Mouse (Mus musculus): Measurements from ENCODE around the gene Fads2. TPM values are rescaled to one million over a fixed set of nuclear protein-coding genes. Genes with fewer than 3 reads are reported as not detected.
A peak's percentile ranks its signal among the peaks of the same experiment; 100 is the strongest.

Gene Fads2
- polyA plus RNA-seq, 1 experiment from 2014 or later = 15.0 TPM

DNA sequence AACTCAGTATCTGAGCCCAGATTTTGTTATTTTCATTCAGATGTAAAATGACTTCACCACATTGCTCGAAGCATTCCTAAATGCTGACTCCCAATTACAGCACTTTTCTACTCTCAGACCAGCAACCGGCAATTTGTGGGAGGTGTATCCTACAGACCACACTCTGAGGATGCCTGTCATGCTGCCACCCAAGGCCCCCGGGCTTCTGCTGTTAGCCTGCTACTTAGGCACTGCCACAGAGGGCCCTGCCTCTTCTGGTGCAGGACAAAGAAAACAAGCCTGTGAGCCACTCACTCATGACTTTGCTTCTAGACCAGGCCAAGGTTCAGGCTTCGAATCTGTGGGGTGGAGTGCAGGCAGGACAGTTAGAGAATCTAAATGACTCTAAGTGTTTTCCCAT lies 11.4 kb upstream of the Fads2 start:
- no peak overlapping the region for H3K4me2 ChIP-seq (ENCODE audit: low read length)
- H3K4me3 ChIP-seq (ENCODE audit: control insufficient read depth in 1 of 2, insufficient read depth in 1 of 2, low read depth in 1 of 2, low read length in 2 of 2) = no peak overlapping the region
- H3K36me3 ChIP-seq (ENCODE audit: control insufficient read depth, insufficient read depth, low read length) = no peaks in the 10 kb centered on the region
- ATAC-seq (ENCODE audit: insufficient number of reproducible peaks, insufficient read depth, low FRiP score, low read depth) = no peak
- WGBS = 53% methylated on average over 4 of the region's 4 CpGs
- no peak overlapping the region for H3K27ac ChIP-seq (replicated peaks in 1 of 2; ENCODE audit: control insufficient read depth in 1 of 2, insufficient read depth in 1 of 2, low read depth in 2 of 2, low read length in 2 of 2)
- no peaks in the 10 kb centered on the region for H3K4me1 ChIP-seq (ENCODE audit: control insufficient read depth in 2 of 2, insufficient read depth in 2 of 2, low read length in 2 of 2)
- no peaks in the 10 kb centered on the region for H3K27me3 ChIP-seq (ENCODE audit: control insufficient read depth, insufficient read depth, low read length)
- no peaks in the 10 kb centered on the region for H3K9me3 ChIP-seq (ENCODE audit: control insufficient read depth, low read length)
- H3K9ac ChIP-seq (ENCODE audit: low read length) = no peak overlapping the region

DNA sequence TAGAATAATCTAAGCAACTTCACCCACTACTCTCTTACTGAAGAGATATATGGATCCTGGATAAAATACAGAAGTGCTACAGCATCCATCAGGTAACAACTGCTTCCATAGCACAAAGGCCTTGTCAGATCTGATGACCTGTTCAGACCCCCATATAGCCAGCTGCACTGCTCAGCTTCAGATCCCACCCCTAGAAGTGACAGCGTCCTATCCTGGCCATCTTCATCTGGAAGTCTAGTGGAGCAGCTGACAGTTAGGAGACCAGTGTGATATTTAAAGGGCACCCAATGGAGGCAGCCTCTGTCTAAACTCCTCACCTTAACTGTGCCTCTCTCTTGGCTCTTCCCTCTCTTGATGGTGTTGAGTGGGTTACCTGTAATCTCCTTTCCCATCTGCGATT lies 7.1 kb upstream of the Fads2 start:
- no peaks in the 10 kb centered on the region for H3K36me3 ChIP-seq (ENCODE audit: control insufficient read depth, insufficient read depth, low read length)
- no peaks in the 10 kb centered on the region for H3K27me3 ChIP-seq (ENCODE audit: control insufficient read depth, insufficient read depth, low read length)
- no peak overlapping the region for H3K27ac ChIP-seq (replicated peaks in 1 of 2; ENCODE audit: control insufficient read depth in 1 of 2, insufficient read depth in 1 of 2, low read depth in 2 of 2, low read length in 2 of 2)
- whole genome bisulfite sequencing = 76% methylated on average over 2 of the region's 2 CpGs
- H3K4me1 ChIP-seq (ENCODE audit: control insufficient read depth in 2 of 2, insufficient read depth in 2 of 2, low read length in 2 of 2) = no peaks in the 10 kb centered on the region
- ATAC-seq (ENCODE audit: insufficient number of reproducible peaks, insufficient read depth, low FRiP score, low read depth) = no peak
- H3K9ac ChIP-seq (ENCODE audit: low read length) = no peak overlapping the region
- no peak overlapping the region for H3K4me2 ChIP-seq (ENCODE audit: low read length)
- H3K4me3 ChIP-seq (ENCODE audit: control insufficient read depth in 1 of 2, insufficient read depth in 1 of 2, low read depth in 1 of 2, low read length in 2 of 2) = no peak overlapping the region
- no peaks in the 10 kb centered on the region for H3K9me3 ChIP-seq (ENCODE audit: control insufficient read depth, low read length)

DNA sequence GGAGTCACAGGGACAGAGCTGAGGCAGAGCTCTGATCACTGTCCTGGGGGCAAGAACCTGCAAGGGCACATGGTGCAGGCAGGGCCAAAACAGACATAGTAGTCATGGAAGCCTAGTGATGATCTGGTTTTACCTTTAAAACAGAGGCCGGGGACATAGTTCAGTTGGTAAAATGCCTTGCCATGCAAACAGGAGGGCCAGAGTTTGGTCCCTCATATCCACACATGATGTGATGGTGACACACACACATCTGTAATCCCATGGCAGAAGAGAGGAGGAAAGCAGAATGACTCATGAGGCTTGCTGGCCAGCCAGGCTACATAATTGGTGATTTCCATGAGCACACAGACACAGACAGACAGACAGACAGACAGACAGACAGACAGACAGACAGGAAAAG lies 6.6 kb upstream of the Fads2 start:
- Histone ChIP-seq H3K27ac (replicated peaks in 1 of 2; ENCODE audit: control insufficient read depth in 1 of 2, insufficient read depth in 1 of 2, low read depth in 2 of 2, low read length in 2 of 2) (no peak overlapping the region), H3K9ac (ENCODE audit: low read length) (no peak overlapping the region), H3K36me3 (ENCODE audit: control insufficient read depth, insufficient read depth, low read length) (no peaks in the 10 kb centered on the region), H3K9me3 (ENCODE audit: control insufficient read depth, low read length) (no peaks in the 10 kb centered on the region), H3K4me2 (ENCODE audit: low read length) (no peak overlapping the region), H3K4me3 (ENCODE audit: control insufficient read depth in 1 of 2, insufficient read depth in 1 of 2, low read depth in 1 of 2, low read length in 2 of 2) (no peak overlapping the region), H3K27me3 (ENCODE audit: control insufficient read depth, insufficient read depth, low read length) (no peaks in the 10 kb centered on the region), H3K4me1 (ENCODE audit: control insufficient read depth in 2 of 2, insufficient read depth in 2 of 2, low read length in 2 of 2) (no peaks in the 10 kb centered on the region)
- ATAC-seq (ENCODE audit: insufficient number of reproducible peaks, insufficient read depth, low FRiP score, low read depth) = no peak
- WGBS = 87% methylated on average over 1 of the region's 1 CpGs

DNA sequence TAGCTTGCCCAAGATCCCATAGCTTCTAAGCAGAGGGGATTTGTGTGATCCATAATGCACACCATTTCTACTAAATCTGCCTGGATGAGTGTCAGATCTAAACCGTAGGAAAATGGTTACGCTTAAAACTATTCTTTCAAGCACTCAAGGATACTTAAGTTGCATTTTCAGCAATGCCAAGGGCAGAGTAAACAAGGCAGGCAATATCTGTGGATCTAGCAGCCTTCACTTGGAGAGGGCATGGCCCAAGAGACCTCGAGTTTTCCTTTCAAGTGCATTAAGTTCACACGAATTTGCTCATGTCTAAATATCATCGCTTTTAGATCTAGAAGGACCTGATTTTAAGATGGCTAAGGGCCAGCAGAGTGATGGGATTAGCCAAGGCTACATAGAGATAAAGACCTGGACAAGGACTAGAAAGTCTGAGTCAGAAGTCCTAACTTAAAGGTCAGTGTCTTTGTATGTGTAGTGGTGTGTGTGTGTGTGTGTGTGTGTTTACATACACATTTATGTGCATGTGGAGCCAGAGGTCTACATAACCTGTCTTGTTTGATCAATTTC lies 5.6 kb upstream of the Fads2 start:
- Histone ChIP-seq H3K4me1 (ENCODE audit: control insufficient read depth in 2 of 2, insufficient read depth in 2 of 2, low read length in 2 of 2) (peaks cover 0 to 5% of the 10 kb centered on the region in 2 experiments; a peak in 3 of 4 replicates), H3K36me3 (ENCODE audit: control insufficient read depth, insufficient read depth, low read length) (no peaks in the 10 kb centered on the region), H3K9ac (ENCODE audit: low read length) (no peak overlapping the region), H3K27ac (replicated peaks in 1 of 2; ENCODE audit: control insufficient read depth in 1 of 2, insufficient read depth in 1 of 2, low read depth in 2 of 2, low read length in 2 of 2) (no peak overlapping the region), H3K4me2 (ENCODE audit: low read length) (no peak overlapping the region), H3K27me3 (ENCODE audit: control insufficient read depth, insufficient read depth, low read length) (no peaks in the 10 kb centered on the region), H3K9me3 (ENCODE audit: control insufficient read depth, low read length) (no peaks in the 10 kb centered on the region), H3K4me3 (ENCODE audit: control insufficient read depth in 1 of 2, insufficient read depth in 1 of 2, low read depth in 1 of 2, low read length in 2 of 2) (no peak overlapping the region)
- WGBS = 70% methylated on average over 5 of the region's 5 CpGs
- ATAC-seq (ENCODE audit: insufficient number of reproducible peaks, insufficient read depth, low FRiP score, low read depth) = no peak

DNA sequence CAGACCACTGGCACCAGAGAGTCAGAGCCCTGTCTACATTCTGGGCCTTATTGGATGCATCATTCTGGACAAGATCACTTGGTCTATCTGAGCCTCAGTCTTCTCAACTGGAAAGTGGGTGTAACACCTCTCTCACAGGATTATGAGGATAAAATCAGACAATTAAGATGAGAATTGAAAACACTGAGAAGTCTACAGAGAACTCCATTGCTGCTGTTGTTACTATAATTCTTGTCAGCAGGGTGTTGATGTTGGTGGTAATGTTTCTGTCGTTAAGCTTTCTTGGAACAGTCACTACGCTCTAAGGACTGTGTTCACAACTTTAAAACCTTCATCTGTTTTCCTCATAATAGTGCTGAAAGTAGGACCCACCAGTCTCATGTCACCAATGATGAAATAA lies 5.1 kb upstream of the Fads2 start:
- Histone ChIP-seq H3K9ac (ENCODE audit: low read length) (no peak overlapping the region), H3K4me2 (ENCODE audit: low read length) (no peak overlapping the region), H3K9me3 (ENCODE audit: control insufficient read depth, low read length) (no peaks in the 10 kb centered on the region), H3K4me3 (ENCODE audit: control insufficient read depth in 1 of 2, insufficient read depth in 1 of 2, low read depth in 1 of 2, low read length in 2 of 2) (no peak overlapping the region), H3K27me3 (ENCODE audit: control insufficient read depth, insufficient read depth, low read length) (no peaks in the 10 kb centered on the region), H3K36me3 (ENCODE audit: control insufficient read depth, insufficient read depth, low read length) (no peaks in the 10 kb centered on the region), H3K27ac (replicated peaks in 1 of 2; ENCODE audit: control insufficient read depth in 1 of 2, insufficient read depth in 1 of 2, low read depth in 2 of 2, low read length in 2 of 2) (no peak overlapping the region), H3K4me1 (ENCODE audit: control insufficient read depth in 2 of 2, insufficient read depth in 2 of 2, low read length in 2 of 2) (peaks cover 0 to 7% of the 10 kb centered on the region in 2 experiments; a peak in 3 of 4 replicates)
- 86% methylated on average over 2 of the region's 2 CpGs for WGBS
- no peak for ATAC-seq (ENCODE audit: insufficient number of reproducible peaks, insufficient read depth, low FRiP score, low read depth)

DNA sequence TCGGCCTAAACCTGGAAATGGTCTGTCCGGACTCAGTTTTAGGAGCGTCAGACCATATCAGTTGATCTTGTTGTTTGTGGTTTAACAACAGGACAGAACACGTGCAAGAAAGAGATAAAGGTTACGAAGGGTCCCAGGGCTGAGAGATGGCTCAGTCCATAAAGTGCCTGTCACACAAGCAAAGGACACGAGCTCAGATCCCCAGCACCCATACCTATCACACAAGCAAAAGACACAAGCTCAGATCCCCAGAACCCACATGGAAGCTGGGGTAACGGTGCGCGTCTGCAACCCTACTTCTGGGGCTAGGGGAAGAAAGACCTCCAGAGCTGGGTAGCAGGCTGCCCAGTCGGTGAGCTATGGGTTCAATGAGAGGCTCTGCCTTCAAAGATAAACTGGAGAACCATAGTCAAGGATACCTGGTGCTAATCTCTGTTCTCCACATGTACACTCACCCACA lies 3.5 kb upstream of the Fads2 start:
- 63% methylated on average over 10 of the region's 10 CpGs for WGBS
- ATAC-seq (ENCODE audit: insufficient number of reproducible peaks, insufficient read depth, low FRiP score, low read depth) = no peak

DNA sequence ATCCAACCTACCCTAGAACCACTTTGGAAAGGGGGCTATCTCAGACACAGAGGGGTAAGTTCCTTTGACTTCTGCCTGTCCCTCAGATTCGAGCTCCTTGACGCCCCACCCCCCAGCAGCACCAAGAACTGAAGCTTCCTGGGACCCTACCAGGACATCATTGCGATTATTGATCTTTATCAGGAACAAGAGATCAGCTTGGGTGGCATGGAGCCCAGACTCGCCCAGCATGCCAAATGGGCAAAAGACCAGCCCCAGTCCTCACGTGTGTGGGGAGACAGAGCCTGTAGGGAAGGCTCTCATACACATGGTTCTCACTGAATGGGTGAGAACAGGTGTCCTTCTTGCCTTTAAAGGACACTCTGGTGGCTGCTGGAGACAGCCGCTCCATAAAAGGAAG lies 2.7 kb upstream of the Fads2 start:
- H3K4me1 ChIP-seq (ENCODE audit: control insufficient read depth in 2 of 2, insufficient read depth in 2 of 2, low read length in 2 of 2) = peaks cover 5 to 16% of the 10 kb centered on the region in 2 experiments
- WGBS = 70% methylated on average over 6 of the region's 6 CpGs
- H3K27ac ChIP-seq (replicated peaks in 1 of 2; ENCODE audit: control insufficient read depth in 1 of 2, insufficient read depth in 1 of 2, low read depth in 2 of 2, low read length in 2 of 2) = no peak overlapping the region
- no peak overlapping the region for H3K4me3 ChIP-seq (ENCODE audit: control insufficient read depth in 1 of 2, insufficient read depth in 1 of 2, low read depth in 1 of 2, low read length in 2 of 2)
- H3K4me2 ChIP-seq (ENCODE audit: low read length) = no peak overlapping the region
- H3K36me3 ChIP-seq (ENCODE audit: control insufficient read depth, insufficient read depth, low read length) = no peaks in the 10 kb centered on the region
- no peak overlapping the region for H3K9ac ChIP-seq (ENCODE audit: low read length)
- ATAC-seq (ENCODE audit: insufficient number of reproducible peaks, insufficient read depth, low FRiP score, low read depth) = no peak
- no peaks in the 10 kb centered on the region for H3K27me3 ChIP-seq (ENCODE audit: control insufficient read depth, insufficient read depth, low read length)
- H3K9me3 ChIP-seq (ENCODE audit: control insufficient read depth, low read length) = no peaks in the 10 kb centered on the region

More for the DNA sequence above, 3.5 kb upstream of the Fads2 start:
- Histone ChIP-seq H3K27ac (replicated peaks in 1 of 2; ENCODE audit: control insufficient read depth in 1 of 2, insufficient read depth in 1 of 2, low read depth in 2 of 2, low read length in 2 of 2) (no peak overlapping the region), H3K4me3 (ENCODE audit: control insufficient read depth in 1 of 2, insufficient read depth in 1 of 2, low read depth in 1 of 2, low read length in 2 of 2) (no peak overlapping the region), H3K36me3 (ENCODE audit: control insufficient read depth, insufficient read depth, low read length) (no peaks in the 10 kb centered on the region), H3K9ac (ENCODE audit: low read length) (no peak overlapping the region), H3K27me3 (ENCODE audit: control insufficient read depth, insufficient read depth, low read length) (no peaks in the 10 kb centered on the region), H3K9me3 (ENCODE audit: control insufficient read depth, low read length) (no peaks in the 10 kb centered on the region), H3K4me2 (ENCODE audit: low read length) (no peak overlapping the region), H3K4me1 (ENCODE audit: control insufficient read depth in 2 of 2, insufficient read depth in 2 of 2, low read length in 2 of 2) (peaks cover 3 to 11% of the 10 kb centered on the region in 2 experiments)

DNA sequence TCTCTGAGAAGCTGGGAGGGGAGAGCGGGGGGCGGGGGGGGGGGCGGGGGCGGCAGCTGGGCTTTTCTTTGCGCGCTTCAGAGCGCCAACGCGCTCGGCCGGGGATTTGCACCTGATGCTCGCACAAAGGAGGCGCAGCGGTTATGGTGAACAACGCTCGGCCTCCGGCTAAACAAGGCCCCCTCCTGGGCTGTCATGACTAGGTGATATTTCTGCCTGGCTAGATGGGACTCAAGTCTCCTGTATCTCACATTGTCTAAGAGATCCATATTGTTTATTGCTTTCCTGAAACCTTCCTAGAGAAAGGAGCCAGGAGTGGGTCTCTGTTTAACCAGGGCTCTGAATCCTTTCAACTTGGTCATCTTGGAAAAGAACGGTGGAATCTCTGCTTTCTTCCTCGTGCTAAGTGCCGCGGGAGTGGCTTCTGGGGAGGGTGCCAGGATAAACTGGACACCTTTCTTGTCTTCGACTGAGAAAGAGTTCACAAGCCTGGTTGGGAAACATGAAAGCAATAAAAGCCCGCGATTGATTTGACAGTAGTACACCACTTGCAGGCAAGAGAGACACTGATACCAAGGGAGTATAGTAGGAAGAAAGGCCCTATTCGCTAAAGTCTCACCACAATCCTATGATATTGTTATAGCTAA lies 631 bp upstream of the Fads2 start:
- ATAC-seq (ENCODE audit: insufficient number of reproducible peaks, insufficient read depth, low FRiP score, low read depth) = peak; percentile 7
- peak overlapping the region; percentile 91 for H3K4me2 ChIP-seq (ENCODE audit: low read length)
- peak overlapping the region; percentile 58 to 74 for H3K27ac ChIP-seq (replicated peaks in 1 of 2; ENCODE audit: control insufficient read depth in 1 of 2, insufficient read depth in 1 of 2, low read depth in 2 of 2, low read length in 2 of 2)
- peak overlapping the region; percentile 83 for H3K9ac ChIP-seq (ENCODE audit: low read length)
- peaks cover 5 to 16% of the 10 kb centered on the region in 2 experiments for H3K4me1 ChIP-seq (ENCODE audit: control insufficient read depth in 2 of 2, insufficient read depth in 2 of 2, low read length in 2 of 2)
- no peaks in the 10 kb centered on the region for H3K36me3 ChIP-seq (ENCODE audit: control insufficient read depth, insufficient read depth, low read length)
- WGBS = 9% methylated on average over 20 of the region's 25 CpGs
- H3K27me3 ChIP-seq (ENCODE audit: control insufficient read depth, insufficient read depth, low read length) = no peaks in the 10 kb centered on the region
- H3K9me3 ChIP-seq (ENCODE audit: control insufficient read depth, low read length) = no peaks in the 10 kb centered on the region
- peak overlapping the region; percentile 62 to 73 for H3K4me3 ChIP-seq (ENCODE audit: control insufficient read depth in 1 of 2, insufficient read depth in 1 of 2, low read depth in 1 of 2, low read length in 2 of 2)
